24 mouse cellular contexts compared by ENCODE assay signal in the genomic region with DNA sequence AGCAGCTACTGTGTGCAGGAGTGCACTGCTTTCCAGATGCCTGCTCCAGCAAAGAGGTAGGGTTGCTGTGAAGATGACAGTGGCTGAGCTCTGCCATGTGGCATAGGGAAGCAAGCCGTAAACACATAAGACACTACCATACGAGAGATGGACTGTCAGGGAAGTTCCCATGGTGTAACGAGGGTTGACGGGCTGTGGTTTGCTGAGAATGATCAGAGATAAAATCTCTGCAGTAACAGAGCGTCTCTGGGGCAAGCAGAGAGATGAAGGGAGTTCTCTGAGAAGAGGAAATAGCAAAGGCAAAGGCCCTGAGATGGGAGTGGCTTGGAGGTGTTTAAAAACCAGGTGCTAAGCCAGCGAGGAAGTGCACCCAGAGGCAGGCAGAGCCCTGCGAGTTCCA. TPM values are rescaled to one million over a fixed set of nuclear protein-coding genes. Genes with fewer than 3 reads are reported as not detected.
A peak's percentile ranks its signal among the peaks of the same experiment; 100 is the strongest.
DNase-seq lines count a peak whose midpoint lies in the region; ATAC-seq and TF ChIP-seq lines count a peak whose summit lies in the region.
"Had no signal": no experiment of that assay in that cellular context is flagged by ENCODE, and none has a peak within 500 bp of the region (broad histone marks: within the 10 kb centered on the region; RNA-seq: fewer than 3 reads in every experiment).

No protein-coding gene starts in this region.

- no peak for ATAC-seq in kidney, embryonic 14.5 days (ENCODE audit: low FRiP score, low TSS enrichment)
- ATAC-seq: forebrain, embryonic 14.5 days; intestine, postnatal 0 days; liver, embryonic 12.5 days; midbrain, embryonic 15.5 days had no signal

- no peak overlapping the region for H3K9ac ChIP-seq in kidney, embryonic 14.5 days (ENCODE audit: low read depth, low read length)
- H3K9ac ChIP-seq: embryonic facial prominence, embryonic 15.5 days; hindbrain, embryonic 15.5 days; limb, embryonic 12.5 days; liver, embryonic 12.5 days; midbrain, embryonic 15.5 days; neural tube, embryonic 15.5 days had no signal

- H3K4me2 ChIP-seq in kidney, embryonic 14.5 days (replicated peaks; ENCODE audit: low read depth, low read length) = no peak overlapping the region
- H3K4me2 ChIP-seq: embryonic facial prominence, embryonic 15.5 days; hindbrain, embryonic 15.5 days; limb, embryonic 12.5 days; liver, embryonic 12.5 days; midbrain, embryonic 15.5 days; neural tube, embryonic 15.5 days had no signal

- DNase-seq in layer of hippocampus, adult 2 months (ENCODE audit: low spot score in 2 of 2) = no peak
- no peak for DNase-seq in layer of hippocampus, adult 8-10 months (ENCODE audit: low spot score in 2 of 2)
- DNase-seq in CD8-positive naive resting alpha-beta T cell, adult 2 months (ENCODE audit: low read depth in 2 of 2, low spot score in 2 of 2) = peak; percentile 25 to 30
- DNase-seq in naive thymus-derived CD4-positive, alpha-beta T cell, adult 2 months (ENCODE audit: low read depth) = peak; percentile 1
- DNase-seq in thymus, postnatal 25 days = peak; percentile 23
- no peak for DNase-seq in left cerebral cortex, postnatal 14 days (ENCODE audit: low spot score in 2 of 2)
- DNase-seq in adrenal gland, postnatal 25 days = no peak
- DNase-seq: cerebellum, adult 11 months; cerebellum, adult 9-11 months; lung, adult 2 months; lung, postnatal 14 days had no signal

- intact Hi-C loops in left cerebral cortex, postnatal 14 days (cut with DNase I) = no loop called here

- 37% methylated on average over 7 of the region's 7 CpGs for WGBS in kidney, embryonic 14.5 days

- no peaks in the 10 kb centered on the region for H3K36me3 ChIP-seq in kidney, embryonic 14.5 days (ENCODE audit: control insufficient read depth, insufficient read depth, low read length)
- H3K36me3 ChIP-seq: embryonic facial prominence, embryonic 15.5 days; hindbrain, embryonic 15.5 days; limb, embryonic 12.5 days; liver, embryonic 12.5 days; midbrain, embryonic 15.5 days; neural tube, embryonic 15.5 days had no signal

- H3K27ac ChIP-seq in layer of hippocampus, adult 2 months = peak overlapping the region; percentile 28; the same call in 1 of the 2 replicates
- no peak overlapping the region for H3K27ac ChIP-seq in kidney, embryonic 14.5 days (ENCODE audit: low read depth, low read length)
- H3K27ac ChIP-seq: embryonic facial prominence, embryonic 15.5 days; hindbrain, embryonic 15.5 days; limb, embryonic 12.5 days; liver, embryonic 12.5 days; midbrain, embryonic 15.5 days; neural tube, embryonic 15.5 days had no signal

- no peaks in the 10 kb centered on the region for H3K4me1 ChIP-seq in kidney, embryonic 14.5 days (ENCODE audit: control insufficient read depth, insufficient read depth, low read length)
- H3K4me1 ChIP-seq: embryonic facial prominence, embryonic 15.5 days; limb, embryonic 12.5 days; liver, embryonic 12.5 days; megakaryocyte, embryonic 14.5 days had no signal

- no peaks in the 10 kb centered on the region for H3K9me3 ChIP-seq in kidney, embryonic 14.5 days (ENCODE audit: control insufficient read depth, low read length)
- H3K9me3 ChIP-seq: embryonic facial prominence, embryonic 15.5 days; hindbrain, embryonic 15.5 days; limb, embryonic 12.5 days; liver, embryonic 12.5 days; megakaryocyte, embryonic 14.5 days; midbrain, embryonic 15.5 days; neural tube, embryonic 15.5 days had no signal

- TF ChIP-seq CTCF in layer of hippocampus, adult 2 months (conservative IDR thresholded peaks at IDR 0.05) = no peak

- H3K27me3 ChIP-seq in kidney, embryonic 14.5 days (ENCODE audit: control insufficient read depth, insufficient read depth, low read length) = no peaks in the 10 kb centered on the region
- H3K27me3 ChIP-seq: embryonic facial prominence, embryonic 15.5 days; hindbrain, embryonic 15.5 days; limb, embryonic 12.5 days; megakaryocyte, embryonic 14.5 days; midbrain, embryonic 15.5 days; neural tube, embryonic 15.5 days had no signal

- no peak overlapping the region for H3K4me3 ChIP-seq in layer of hippocampus, adult 2 months
- H3K4me3 ChIP-seq in kidney, embryonic 14.5 days (ENCODE audit: low read length) = no peak overlapping the region
- H3K4me3 ChIP-seq: embryonic facial prominence, embryonic 15.5 days; hindbrain, embryonic 15.5 days; limb, embryonic 12.5 days; liver, embryonic 12.5 days; megakaryocyte, embryonic 14.5 days; midbrain, embryonic 15.5 days; myocyte; neural tube, embryonic 15.5 days had no signal

RNA-seq across cellular contexts. Expression of gene Gnao1, which starts 54.3 kb away (rescaled TPM):
- 100 to 1,000 TPM; 662 to 678 TPM for total RNA-seq in layer of hippocampus, adult 2 months (2021)
- 100 to 1,000 TPM; 634 to 668 (median 642) TPM for total RNA-seq in layer of hippocampus, adult 8-10 months (2022)
- polyA plus RNA-seq in kidney, embryonic 14.5 days (2014; fragmentation: Nextera tagmentation; extraction: Ambion mirVana) = 1.9 and 2.3 TPM in 2 replicates
- total RNA-seq in left cerebral cortex, postnatal 14 days (2021) = 100 to 1,000 TPM; 949 to 978 TPM
- 30.4 and 37.9 TPM in 2 replicates for total RNA-seq in adrenal gland, postnatal 25 days (2021)
- total RNA-seq: common myeloid progenitor, adult 5-6 weeks; hematopoietic stem cell, adult 5-6 weeks had no signal

Comparison
In these comparisons a context has a peak if more than half of its experiments do, and no peak if none do; other contexts are left out.
1. DNase-seq: peak in CD8-positive naive resting alpha-beta T cell, adult 2 months (2 of 2), naive thymus-derived CD4-positive, alpha-beta T cell, adult 2 months (single experiment) and thymus, postnatal 25 days (single experiment); none in layer of hippocampus, adult 2 months (0 of 2), layer of hippocampus, adult 8-10 months (0 of 2), left cerebral cortex, postnatal 14 days (0 of 2) and adrenal gland, postnatal 25 days (single experiment).
2. RNA of gene Gnao1, which starts 54.3 kb away (total RNA-seq): 949 to 978 TPM in left cerebral cortex, postnatal 14 days, 662 to 678 TPM in layer of hippocampus, adult 2 months and 634 to 668 TPM in layer of hippocampus, adult 8-10 months; 30.4 to 37.9 TPM in adrenal gland, postnatal 25 days; every median in the first group is over 10 times any median in the second.